Mouse (Mus musculus) right cerebral cortex, adult 18-20 months (tissue): ENCODE measurements around the gene Emc4.

Source experiments
- DNase-seq: peaks from one replicate; pipeline ENCODE4 v3.0.0; 2022; ENCODE audit warnings: mixed read lengths

Gene Emc4

GRCm38 (mm10) chr2:112337211-112337610 is 30.6 kb downstream of the Emc4 start:
- DNase-seq, result no peak

- DNase-seq, result no peak
Measured at GRCm38 (mm10) chr2:112332051-112332898, 35.6 kb downstream of the Emc4 start.

- DNase-seq, result no peak
Measured at GRCm38 (mm10) chr2:112328069-112328777, 39.6 kb downstream of the Emc4 start.

DNA sequence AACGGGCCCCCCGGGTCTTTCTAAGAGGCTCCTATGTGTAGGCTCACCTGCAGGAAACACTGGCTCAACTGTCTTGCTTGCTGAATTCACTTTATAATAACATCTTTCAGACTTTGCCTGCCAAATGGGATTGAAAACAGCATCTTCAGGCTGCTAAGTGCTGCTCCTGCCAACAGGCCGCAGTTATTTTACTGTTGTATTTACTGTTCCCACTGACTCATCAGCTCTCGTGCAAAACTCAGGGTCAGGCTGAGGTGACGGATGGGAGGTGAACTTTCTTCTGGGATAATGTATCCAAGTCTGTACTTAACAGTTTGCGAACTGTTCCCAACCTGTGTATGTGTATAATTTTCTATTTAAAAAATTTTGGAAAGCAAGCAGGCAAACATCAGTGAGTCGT is 48.9 kb downstream of the Emc4 start:
- no peak for DNase-seq

DNA sequence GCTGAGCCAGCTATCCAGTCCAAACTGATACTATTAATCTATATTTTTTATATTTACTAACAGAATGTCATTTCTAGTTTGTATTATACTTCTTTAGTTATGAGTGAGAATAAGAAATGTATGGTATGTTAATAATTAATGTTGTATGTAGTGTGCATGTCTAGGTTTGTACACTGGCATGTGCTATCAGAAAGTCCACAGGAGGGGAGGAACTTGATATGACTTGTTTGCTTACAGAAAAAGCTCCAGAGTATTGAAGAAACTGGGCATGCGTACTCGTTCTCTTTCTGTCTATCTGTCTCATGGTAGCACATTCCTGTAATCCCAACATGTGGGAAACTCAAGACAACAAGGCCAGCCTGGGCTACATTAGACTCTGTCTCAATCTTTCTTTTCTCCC is 49.6 kb downstream of the Emc4 start:
- no peak for DNase-seq

GRCm38 (mm10) chr2:112315638-112316037 is 52.2 kb downstream of the Emc4 start:
- no peak for DNase-seq
